Mouse (Mus musculus) E14TG2a.4 (cell line): ENCODE results near the gene Fam222b.
"Not testable (repeated sequence)": the region's sequence is repeated elsewhere in the genome, so short reads cannot be mapped to it uniquely, and the experiment has no call there.

Source experiments
- CTCF ChIP-seq: conservative IDR thresholded peaks from 2 replicates; pipeline ENCODE4 v1.5.1; 2014; ENCODE audit warnings: low read length
- NANOG ChIP-seq: IDR thresholded peaks from 2 replicates; pipeline ENCODE4 v1.6.1; 2014; ENCODE audit warnings: borderline replicate concordance, low read length, mixed read lengths

DNA sequence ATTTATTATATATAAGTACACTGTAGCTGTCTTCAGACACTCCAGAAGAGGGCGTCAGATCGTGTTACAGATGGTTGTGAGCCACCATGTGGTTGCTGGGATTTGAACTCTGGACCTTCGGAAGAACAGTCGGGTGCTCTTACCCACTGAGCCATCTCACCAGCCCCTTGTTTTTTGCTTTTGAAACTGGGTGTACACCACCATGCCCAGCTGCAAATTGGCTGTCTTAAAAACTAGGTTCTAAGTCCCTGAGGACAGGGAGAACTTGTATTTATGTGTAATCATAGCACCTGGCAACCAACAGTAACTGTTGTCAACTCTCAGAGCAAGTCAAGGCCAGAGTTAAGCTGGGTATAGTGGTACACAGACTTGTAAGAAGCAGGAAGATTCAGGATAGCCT lies 45.8 kb upstream of the Fam222b start:
- not testable (repeated sequence) for TF ChIP-seq CTCF, NANOG
